Mouse (Mus musculus) neutrophil, adult 65 days (primary cell): ENCODE measurements around the gene Slc38a9. TPM values are rescaled to one million over a fixed set of nuclear protein-coding genes. Genes with fewer than 3 reads are reported as not detected.

Experiments
- total RNA-seq: library from RNA; stranded (reverse); gene quantifications from 2 replicates; pipeline ENCODE4 v1.2.4, GENCODE M21; 2023

Slc38a9 gene
- total RNA-seq = 20.3 and 29.3 TPM in 2 replicates

DNA sequence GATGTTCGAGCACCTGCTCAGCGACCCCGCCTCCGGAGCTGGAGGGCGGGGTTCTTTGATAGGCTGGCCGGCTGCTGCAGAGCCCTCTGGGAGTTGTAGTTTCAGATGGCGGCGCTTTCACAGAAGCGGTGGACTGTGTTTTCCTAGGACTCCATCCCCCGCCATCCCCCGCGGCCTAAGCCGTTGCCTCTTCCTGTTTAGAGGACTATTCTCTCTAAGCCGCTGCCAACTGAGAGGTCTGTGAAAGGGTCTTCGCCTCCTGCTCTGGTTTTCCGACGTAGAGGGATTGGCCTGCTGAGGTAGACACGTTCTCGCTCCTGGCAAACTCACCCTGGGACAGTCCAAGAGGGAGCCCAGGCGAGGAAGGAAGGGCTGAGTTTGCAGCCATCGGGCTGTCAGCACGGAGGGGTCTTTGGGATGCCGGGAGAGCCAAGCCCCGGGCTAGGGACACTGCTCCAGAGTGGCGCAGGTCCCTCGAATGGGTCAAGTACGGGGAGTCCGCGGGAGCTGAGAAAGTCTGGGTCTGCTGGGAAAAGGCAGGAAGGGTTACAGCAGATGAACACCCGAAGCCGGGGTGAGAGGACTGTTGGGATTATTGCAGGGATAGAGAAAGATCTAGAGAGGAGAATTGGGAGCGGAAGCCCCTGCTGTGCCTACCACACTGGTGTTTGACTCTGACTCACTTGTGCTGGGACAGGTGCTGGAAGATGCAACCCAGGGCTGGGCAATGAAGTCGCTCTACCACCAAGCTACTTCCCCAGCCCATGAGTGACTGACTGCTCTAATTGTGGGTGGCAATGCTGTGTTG lies at the start of gene Slc38a9:
Slc38a9 (plus strand) TSS at position 178 of the 808 bp plus-strand sequence.

DNA sequence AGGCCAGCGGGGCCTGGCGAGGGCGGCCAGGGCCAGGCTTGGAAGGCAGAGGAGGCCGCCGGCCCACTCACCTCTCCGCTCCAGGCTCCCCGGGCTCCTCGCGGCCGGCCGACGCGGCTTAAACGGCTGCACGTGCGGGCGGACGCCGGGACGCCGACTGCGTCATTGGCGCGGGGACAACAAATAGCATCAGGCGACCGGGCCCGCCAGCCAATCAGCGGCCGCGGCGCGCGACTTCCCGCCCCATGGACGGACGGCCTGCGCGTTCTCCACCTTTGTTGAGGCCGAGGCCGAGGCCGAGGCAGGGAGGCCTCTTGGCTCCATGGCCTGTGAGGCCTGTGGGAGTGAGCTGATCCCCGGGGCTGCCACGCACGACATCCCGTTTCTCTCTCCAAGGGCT lies 8.3 kb upstream of the Slc38a9 start, which contains the start of gene Ddx4:
Ddx4 (minus strand) TSS at position 271 of the 400 bp plus-strand sequence.

Other genes with a start within 250 kb of the Slc38a9 start
- 25.9 and 31.3 TPM in 2 replicates for gene Il6st, start 196.7 kb upstream of the Slc38a9 start, total RNA-seq
- 0.48 and 0.60 TPM in 2 replicates for gene Il31ra, start 66.4 kb upstream of the Slc38a9 start, total RNA-seq
- not detected in 2 replicates for gene Ddx4, start 8.3 kb upstream of the Slc38a9 start, total RNA-seq
- 0.38 TPM in 1 of 2 replicates, not detected in the other for gene Plpp1, start 140.0 kb downstream of the Slc38a9 start, total RNA-seq